Mouse (Mus musculus) midbrain, embryonic 10.5 days (tissue): ENCODE results near the gene Spag4. TPM values are rescaled to one million over a fixed set of nuclear protein-coding genes. Genes with fewer than 3 reads are reported as not detected.

Experiments used
- DNase-seq: peaks from one replicate; pipeline ENCODE4 v3.0.0-alpha.2; 2017; ENCODE audit warnings: low spot score
- H3K27ac ChIP-seq: fragments of 300-500 bp; sonication (generic); replicated peaks from 2 replicates; pipeline ENCODE4 v1.5.1; 2016; ENCODE audit warnings: mild to moderate bottlenecking
- H3K27me3 ChIP-seq: fragments of 300-500 bp; sonication (generic); 2 replicates; pipeline ENCODE4 v1.6.1; 2016; ENCODE audit warnings: low read depth, mild to moderate bottlenecking; ENCODE audit not compliant: poor library complexity, severe bottlenecking
- H3K36me3 ChIP-seq: fragments of 300-500 bp; sonication (generic); 2 replicates; pipeline ENCODE4 v1.6.1; 2016; ENCODE audit warnings: mild to moderate bottlenecking, moderate library complexity
- H3K4me1 ChIP-seq: fragments of 300-500 bp; sonication (generic); 2 replicates; pipeline ENCODE4 v1.6.1; 2016
- H3K4me3 ChIP-seq: fragments of 300-500 bp; sonication (generic); 2 replicates; pipeline ENCODE4 v1.5.1; 2016; ENCODE audit warnings: mild to moderate bottlenecking, moderate library complexity
- H3K9me3 ChIP-seq: fragments of 300-500 bp; sonication (generic); replicated peaks from 2 replicates; pipeline ENCODE4 v1.6.1; 2016; ENCODE audit warnings: mild to moderate bottlenecking
- polyA plus RNA-seq: library from polyadenylated mRNA; unstranded; fragments of >200 nt; fragmentation: Nextera tagmentation; extraction: Ambion mirVana; gene quantifications from 2 replicates; pipeline ENCODE4 v1.2.1, GENCODE M21; 2016

Gene Spag4
- polyA plus RNA-seq, 1 experiment from 2014 or later: 6.1 TPM

GRCm38 (mm10) chr2:156119566-156119965, 54.6 kb downstream of the Spag4 start:
- H3K27me3 ChIP-seq: no peaks in the 10 kb centered on the region
- peaks cover 15% of the 10 kb centered on the region for H3K36me3 ChIP-seq
- H3K9me3 ChIP-seq: no peaks in the 10 kb centered on the region
- H3K4me3 ChIP-seq: no peak overlapping the region
- no peak overlapping the region for H3K27ac ChIP-seq
- no peaks in the 10 kb centered on the region for H3K4me1 ChIP-seq
- DNase-seq: no peak

Other genes starting within 250 kb of the Spag4 start
- 6.8 and 10.5 TPM in 2 replicates for gene BC029722, start 245.7 kb upstream of the Spag4 start, polyA plus RNA-seq
- gene Eif6, start 238.2 kb upstream of the Spag4 start, polyA plus RNA-seq: 227 and 257 TPM in 2 replicates
- 0.16 and 0.50 TPM in 2 replicates for gene Fam83c, start 230.3 kb upstream of the Spag4 start, polyA plus RNA-seq
- 81.9 and 86.3 TPM in 2 replicates for gene Uqcc1, start 134.9 kb upstream of the Spag4 start, polyA plus RNA-seq
- gene Gm15557, start 124.4 kb upstream of the Spag4 start, polyA plus RNA-seq: 0.10 TPM in 1 of 2 replicates, not detected in the other
- gene Gdf5, start 119.8 kb upstream of the Spag4 start, polyA plus RNA-seq: 0.07 TPM in 2 replicates
- 24.1 and 24.3 TPM in 2 replicates for gene Cep250, start 108.7 kb upstream of the Spag4 start, polyA plus RNA-seq
- gene 6430550D23Rik, start 57.2 kb upstream of the Spag4 start, polyA plus RNA-seq: 1.2 and 2.3 TPM in 2 replicates
- 211 and 239 TPM in 2 replicates for gene Ergic3, start 57.1 kb upstream of the Spag4 start, polyA plus RNA-seq
- 0.04 and 0.16 TPM in 2 replicates for gene Fer1l4, start 12.2 kb upstream of the Spag4 start, polyA plus RNA-seq
- 58.9 and 67.0 TPM in 2 replicates for gene Cpne1, start 46.8 kb downstream of the Spag4 start, polyA plus RNA-seq
- 43.9 and 47.2 TPM in 2 replicates for gene Rbm12, start 46.8 kb downstream of the Spag4 start, polyA plus RNA-seq
- gene Gm28036, start 61.9 kb downstream of the Spag4 start, polyA plus RNA-seq: 19.1 and 27.3 TPM in 2 replicates
- gene Romo1, start 78.9 kb downstream of the Spag4 start, polyA plus RNA-seq: 426 and 441 TPM in 2 replicates
- gene Nfs1, start 79.0 kb downstream of the Spag4 start, polyA plus RNA-seq: 46.0 and 46.7 TPM in 2 replicates
- gene Rbm39, start 115.1 kb downstream of the Spag4 start, polyA plus RNA-seq: 584 and 587 TPM in 2 replicates
- gene Phf20, start 131.3 kb downstream of the Spag4 start, polyA plus RNA-seq: 75.5 and 82.8 TPM in 2 replicates
- gene Cnbd2, start 247.1 kb downstream of the Spag4 start, polyA plus RNA-seq: 3.1 and 3.4 TPM in 2 replicates
- gene Scand1, start 247.5 kb downstream of the Spag4 start, polyA plus RNA-seq: 64.7 and 70.3 TPM in 2 replicates